Mouse (Mus musculus) lung, embryonic 15.5 days (tissue): ENCODE data around the gene Ppil6. TPM values are rescaled to one million over a fixed set of nuclear protein-coding genes. Genes with fewer than 3 reads are reported as not detected.

Experiments used
- ATAC-seq: fragments of 200-750 bp; cut with Nextera tagmentation; 2 replicates; pipeline ENCODE4 v1.8.0; 2017; ENCODE audit warnings: moderate number of reproducible peaks, borderline replicate concordance; ENCODE audit not compliant: low FRiP score, low TSS enrichment; ENCODE audit errors: extremely low read depth
- H3K27ac ChIP-seq: fragments of 300-500 bp; sonication (generic); 2 replicates; pipeline ENCODE4 v1.5.1; 2015; ENCODE audit warnings: moderate library complexity, mild to moderate bottlenecking, inconsistent platforms
- H3K27me3 ChIP-seq: fragments of 300-500 bp; sonication (generic); 2 replicates; pipeline ENCODE4 v1.6.1; 2015; ENCODE audit warnings: inconsistent platforms
- H3K36me3 ChIP-seq: fragments of 300-500 bp; sonication (generic); 2 replicates; pipeline ENCODE4 v1.6.1; 2015; ENCODE audit warnings: inconsistent platforms
- H3K4me1 ChIP-seq: fragments of 300-500 bp; sonication (generic); 2 replicates; pipeline ENCODE4 v1.6.1; 2015; ENCODE audit warnings: inconsistent platforms
- H3K4me2 ChIP-seq: fragments of 300-500 bp; sonication (generic); 2 replicates; pipeline ENCODE4 v1.6.1; 2015; ENCODE audit warnings: inconsistent platforms, mild to moderate bottlenecking, moderate library complexity
- H3K4me3 ChIP-seq: fragments of 300-500 bp; sonication (generic); 2 replicates; pipeline ENCODE4 v1.5.1; 2015; ENCODE audit warnings: mild to moderate bottlenecking, inconsistent platforms
- H3K9ac ChIP-seq: fragments of 300-500 bp; sonication (generic); 2 replicates; pipeline ENCODE4 v1.6.1; 2015; ENCODE audit warnings: inconsistent platforms
- H3K9me3 ChIP-seq: fragments of 300-500 bp; sonication (generic); 2 replicates; pipeline ENCODE4 v1.6.1; 2016; ENCODE audit warnings: inconsistent platforms
- WGBS: fragments of 180-500 bp; shearing (Covaris S2); methylation state at CpG from one replicate; pipeline ENCODE4 v1.1.7; 2015; 5-methylcytosine and 5-hydroxymethylcytosine counted together
- polyA plus RNA-seq: library from polyadenylated mRNA; unstranded; fragments of >200 nt; fragmentation: Nextera tagmentation; extraction: Ambion mirVana; gene quantifications from 2 replicates; pipeline ENCODE4 v1.2.1, GENCODE M21; 2015

Gene Ppil6
- polyA plus RNA-seq, 1 experiment from 2014 or later, result 2.5 TPM

GRCm38 (mm10) chr10:41553711-41554110 lies 63.5 kb downstream of the Ppil6 start:
- ATAC-seq, result no peak
- Histone ChIP-seq H3K4me1 (peaks cover 27% of the 10 kb centered on the region), H3K27me3 (no peaks in the 10 kb centered on the region), H3K27ac (0 out of 2 replicates have a peak overlapping the region, but pooled peaks have one; percentile 36), H3K9ac (no peak overlapping the region), H3K4me2 (no peak overlapping the region), H3K4me3 (no peak overlapping the region), H3K36me3 (no peaks in the 10 kb centered on the region), H3K9me3 (peaks cover 5% of the 10 kb centered on the region; the same call in 1 of the 2 replicates)
- WGBS, result 66% methylated on average over 4 of the region's 4 CpGs

DNA sequence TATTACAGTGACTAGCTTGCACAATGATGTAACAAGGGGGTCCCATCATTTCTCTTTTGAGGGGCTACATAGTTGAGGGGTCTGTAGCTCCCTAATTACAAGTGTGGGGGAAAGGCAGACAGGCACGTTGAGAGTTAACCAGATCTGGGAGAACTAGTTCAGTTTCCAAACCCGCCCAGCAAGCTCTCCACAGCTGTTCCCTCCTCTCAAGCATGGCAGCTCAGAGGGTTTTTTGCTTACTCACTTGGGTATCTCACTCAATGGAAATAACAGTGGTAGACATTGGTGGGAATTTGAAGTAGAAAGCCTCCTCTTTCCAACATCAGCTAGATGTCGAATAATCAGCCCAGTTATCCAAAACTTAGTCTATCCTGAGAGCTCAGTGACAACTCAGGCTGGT lies 64.8 kb downstream of the Ppil6 start:
- H3K9me3 ChIP-seq, result no peaks in the 10 kb centered on the region
- WGBS, result 67% methylated on average over 3 of the region's 3 CpGs

GRCm38 (mm10) chr10:41558401-41558800 lies 68.2 kb downstream of the Ppil6 start:
- Histone ChIP-seq H3K27me3 (no peaks in the 10 kb centered on the region), H3K4me1 (peaks cover 4% of the 10 kb centered on the region), H3K4me2 (no peak overlapping the region), H3K9me3 (no peaks in the 10 kb centered on the region), H3K36me3 (no peaks in the 10 kb centered on the region), H3K9ac (no peak overlapping the region), H3K27ac (no peak overlapping the region), H3K4me3 (no peak overlapping the region)
- 90% methylated on average over 1 of the region's 1 CpGs for WGBS
- ATAC-seq, result no peak

More for the DNA sequence above, 64.8 kb downstream of the Ppil6 start:
- H3K9ac ChIP-seq, result no peak overlapping the region
- H3K27me3 ChIP-seq, result no peaks in the 10 kb centered on the region
- H3K4me3 ChIP-seq, result no peak overlapping the region
- no peaks in the 10 kb centered on the region for H3K36me3 ChIP-seq
- H3K27ac ChIP-seq, result no peak overlapping the region
- peaks cover 27% of the 10 kb centered on the region for H3K4me1 ChIP-seq
- ATAC-seq, result no peak
- no peak overlapping the region for H3K4me2 ChIP-seq

DNA sequence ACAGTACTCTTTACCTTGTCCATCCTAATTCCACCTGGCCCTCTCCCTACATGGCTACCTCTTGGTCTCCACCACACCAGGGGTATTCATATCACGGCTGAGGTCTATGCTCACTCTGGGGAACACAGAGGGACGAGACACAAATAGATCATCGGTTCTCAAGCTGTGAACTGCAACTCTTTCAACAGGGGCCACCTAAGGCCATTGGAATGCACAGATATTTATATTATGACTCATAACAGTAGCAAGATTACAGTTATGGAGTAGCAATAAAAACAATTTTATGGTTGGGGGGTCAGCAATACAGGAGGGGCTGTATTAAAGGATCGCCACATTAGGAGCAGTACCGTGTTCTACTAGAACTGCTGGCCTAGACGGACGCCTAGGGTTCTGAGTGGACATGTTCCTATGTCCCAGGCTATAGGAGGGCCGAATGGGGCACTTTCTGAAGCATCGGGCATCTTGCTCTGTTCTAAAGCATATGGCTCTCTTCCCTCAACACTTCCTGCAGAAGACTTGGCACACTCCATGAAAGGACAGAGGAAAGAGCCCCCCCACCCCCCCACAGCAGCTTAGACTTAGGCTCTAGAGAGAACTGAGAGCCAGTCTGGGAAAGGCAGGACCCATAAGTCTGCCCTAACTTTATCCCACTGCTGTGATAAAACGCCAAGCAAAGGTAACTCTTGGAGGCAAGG lies 71.6 kb downstream of the Ppil6 start:
- WGBS, result 73% methylated on average over 10 of the region's 10 CpGs
- ATAC-seq, result peak; percentile 52; the same call in 1 of the 2 replicates
- Histone ChIP-seq H3K27ac (no peak overlapping the region), H3K4me3 (no peak overlapping the region), H3K9ac (no peak overlapping the region), H3K36me3 (no peaks in the 10 kb centered on the region), H3K27me3 (no peaks in the 10 kb centered on the region), H3K4me2 (no peak overlapping the region), H3K4me1 (peaks cover 8% of the 10 kb centered on the region), H3K9me3 (no peaks in the 10 kb centered on the region)

Other genes starting within 250 kb of the Ppil6 start
- gene Fig4, start 187.2 kb upstream of the Ppil6 start, polyA plus RNA-seq, result 15.9 and 16.8 TPM in 2 replicates
- 0.20 and 0.27 TPM in 2 replicates for gene Ak9, start 186.5 kb upstream of the Ppil6 start, polyA plus RNA-seq
- gene Zbtb24, start 40.1 kb upstream of the Ppil6 start, polyA plus RNA-seq, result 18.2 and 18.3 TPM in 2 replicates
- gene Mical1, start 14.1 kb upstream of the Ppil6 start, polyA plus RNA-seq, result 71.0 and 75.7 TPM in 2 replicates
- 69.7 and 77.4 TPM in 2 replicates for gene Smpd2, start 70 bp upstream of the Ppil6 start, polyA plus RNA-seq
- 171 and 176 TPM in 2 replicates for gene Cd164, start 29.0 kb downstream of the Ppil6 start, polyA plus RNA-seq
- 0.25 and 0.77 TPM in 2 replicates for gene Ccdc162, start 226.2 kb downstream of the Ppil6 start, polyA plus RNA-seq